Mouse (Mus musculus): ENCODE measurements around the gene Sptan1. TPM values are rescaled to one million over a fixed set of nuclear protein-coding genes. Genes with fewer than 3 reads are reported as not detected.

Sptan1 gene
- polyA plus RNA-seq (2012; fragmentation: generic; extraction: Trizol): 93.4 TPM
- long read RNA-seq, experiment 1, transcript Sptan1-214 (2 exons, 719 nt): major isoform, 6 of 28 reads
- long read RNA-seq, experiment 1, partial matches to known transcripts: 19 of 28 reads
- long read RNA-seq, experiment 1, other reads (novel, unspliced or antisense): 3 of 28 reads
- long read RNA-seq, experiment 2, partial matches to known transcripts: 55 of 88 reads
- long read RNA-seq, experiment 2, other reads (novel, unspliced or antisense): 32 of 88 reads

- H3K36me3 ChIP-seq (ENCODE audit: control insufficient read depth, insufficient read depth): peaks cover 30% of the 10 kb centered on the region
- H3ac ChIP-seq (ENCODE audit: control insufficient read depth, insufficient read length, low read depth): peak within 1 kb of the TSS; percentile 99
- no peaks in the 10 kb centered on the region for H3K27me3 ChIP-seq (ENCODE audit: control insufficient read depth, insufficient read depth, insufficient read length)
- H3K79me3 ChIP-seq (ENCODE audit: low read depth): peaks cover 45% of the 10 kb centered on the region
- peaks cover 49% of the 10 kb centered on the region for H3K79me2 ChIP-seq (ENCODE audit: control insufficient read depth, insufficient read depth)
- TF ChIP-seq CTCF (IDR thresholded peaks at IDR 0.05; ENCODE audit: control insufficient read depth, insufficient read depth, insufficient read length): no peak
- no peak for TF ChIP-seq CEBPB (IDR thresholded peaks at IDR 0.05; ENCODE audit: low read depth)
- TF ChIP-seq MYOG (IDR thresholded peaks at IDR 0.05; ENCODE audit: control insufficient read depth, extremely low read depth, insufficient read length): no peak
- TF ChIP-seq MAX (IDR thresholded peaks at IDR 0.05): peak; percentile 10
- peak within 1 kb of the TSS; percentile 97 for H3K4me3 ChIP-seq (ENCODE audit: insufficient read depth, poor library complexity, severe bottlenecking)
These were observed at the start of gene Sptan1 for GRCm38 (mm10) chr2:29965250-29965843. Sptan1 (plus strand) TSS chr2:29965560.

GRCm38 (mm10) chr2:29917621-29918020 is 47.7 kb upstream of the Sptan1 start:
- TF ChIP-seq MAX (IDR thresholded peaks at IDR 0.05) (no peak), USF1 (IDR thresholded peaks at IDR 0.05; ENCODE audit: low read depth) (no peak), MYOD1 (IDR thresholded peaks at IDR 0.05; ENCODE audit: control insufficient read depth, insufficient read length, low read depth) (no peak), CEBPB (IDR thresholded peaks at IDR 0.05; ENCODE audit: low read depth) (no peak), FOSL1 (IDR thresholded peaks at IDR 0.05; ENCODE audit: insufficient read depth, low read length, poor library complexity, severe bottlenecking) (no peak), MYOG (IDR thresholded peaks at IDR 0.05; ENCODE audit: control insufficient read depth, extremely low read depth, insufficient read length) (no peak), CTCF (IDR thresholded peaks at IDR 0.05; ENCODE audit: control insufficient read depth, insufficient read depth, insufficient read length) (no peak)
- Histone ChIP-seq H3K79me2 (ENCODE audit: control insufficient read depth, insufficient read depth) (no peaks in the 10 kb centered on the region), H3K27me3 (ENCODE audit: control insufficient read depth, insufficient read depth, insufficient read length) (no peaks in the 10 kb centered on the region), H3K4me3 (ENCODE audit: insufficient read depth, poor library complexity, severe bottlenecking) (no peak overlapping the region), H3ac (ENCODE audit: control insufficient read depth, insufficient read length, low read depth) (no peak overlapping the region), H3K36me3 (ENCODE audit: control insufficient read depth, insufficient read depth) (peaks cover 88% of the 10 kb centered on the region), H3K79me3 (ENCODE audit: low read depth) (no peaks in the 10 kb centered on the region)

GRCm38 (mm10) chr2:29922011-29922410 is 43.3 kb upstream of the Sptan1 start:
- Histone ChIP-seq H3K79me3 (ENCODE audit: low read depth) (no peaks in the 10 kb centered on the region), H3ac (ENCODE audit: control insufficient read depth, insufficient read length, low read depth) (no peak overlapping the region), H3K4me3 (ENCODE audit: insufficient read depth, poor library complexity, severe bottlenecking) (no peak overlapping the region), H3K79me2 (ENCODE audit: control insufficient read depth, insufficient read depth) (no peaks in the 10 kb centered on the region), H3K27me3 (ENCODE audit: control insufficient read depth, insufficient read depth, insufficient read length) (no peaks in the 10 kb centered on the region), H3K36me3 (ENCODE audit: control insufficient read depth, insufficient read depth) (peaks cover 85% of the 10 kb centered on the region)
- TF ChIP-seq FOSL1 (IDR thresholded peaks at IDR 0.05; ENCODE audit: insufficient read depth, low read length, poor library complexity, severe bottlenecking): no peak
- no peak for TF ChIP-seq MYOD1 (IDR thresholded peaks at IDR 0.05; ENCODE audit: control insufficient read depth, insufficient read length, low read depth)
- TF ChIP-seq CEBPB (IDR thresholded peaks at IDR 0.05; ENCODE audit: low read depth): no peak
- no peak for TF ChIP-seq MAX (IDR thresholded peaks at IDR 0.05)
- TF ChIP-seq CTCF (IDR thresholded peaks at IDR 0.05; ENCODE audit: control insufficient read depth, insufficient read depth, insufficient read length): no peak

GRCm38 (mm10) chr2:29926542-29926941 is 38.8 kb upstream of the Sptan1 start:
- Histone ChIP-seq H3K79me3 (ENCODE audit: low read depth) (no peaks in the 10 kb centered on the region), H3K36me3 (ENCODE audit: control insufficient read depth, insufficient read depth) (peaks cover 91% of the 10 kb centered on the region), H3ac (ENCODE audit: control insufficient read depth, insufficient read length, low read depth) (no peak overlapping the region), H3K4me3 (ENCODE audit: insufficient read depth, poor library complexity, severe bottlenecking) (no peak overlapping the region), H3K27me3 (ENCODE audit: control insufficient read depth, insufficient read depth, insufficient read length) (no peaks in the 10 kb centered on the region), H3K79me2 (ENCODE audit: control insufficient read depth, insufficient read depth) (no peaks in the 10 kb centered on the region)
- TF ChIP-seq USF1 (IDR thresholded peaks at IDR 0.05; ENCODE audit: low read depth): no peak
- no peak for TF ChIP-seq FOSL1 (IDR thresholded peaks at IDR 0.05; ENCODE audit: insufficient read depth, low read length, poor library complexity, severe bottlenecking)
- TF ChIP-seq MYOD1 (IDR thresholded peaks at IDR 0.05; ENCODE audit: control insufficient read depth, insufficient read length, low read depth): no peak
- TF ChIP-seq CTCF (IDR thresholded peaks at IDR 0.05; ENCODE audit: control insufficient read depth, insufficient read depth, insufficient read length): no peak
- TF ChIP-seq CEBPB (IDR thresholded peaks at IDR 0.05; ENCODE audit: low read depth): no peak
- TF ChIP-seq MAX (IDR thresholded peaks at IDR 0.05): no peak
- TF ChIP-seq MYOG (IDR thresholded peaks at IDR 0.05; ENCODE audit: control insufficient read depth, extremely low read depth, insufficient read length): no peak

- Histone ChIP-seq H3K79me3 (ENCODE audit: low read depth) (peaks cover 2% of the 10 kb centered on the region), H3K36me3 (ENCODE audit: control insufficient read depth, insufficient read depth) (peaks cover 57% of the 10 kb centered on the region), H3K4me3 (ENCODE audit: insufficient read depth, poor library complexity, severe bottlenecking) (no peak overlapping the region), H3K27me3 (ENCODE audit: control insufficient read depth, insufficient read depth, insufficient read length) (no peaks in the 10 kb centered on the region), H3ac (ENCODE audit: control insufficient read depth, insufficient read length, low read depth) (no peak overlapping the region), H3K79me2 (ENCODE audit: control insufficient read depth, insufficient read depth) (peaks cover 2% of the 10 kb centered on the region)
- TF ChIP-seq MYOD1 (IDR thresholded peaks at IDR 0.05; ENCODE audit: control insufficient read depth, insufficient read length, low read depth) (no peak), CEBPB (IDR thresholded peaks at IDR 0.05; ENCODE audit: low read depth) (no peak), USF1 (IDR thresholded peaks at IDR 0.05; ENCODE audit: low read depth) (no peak), FOSL1 (IDR thresholded peaks at IDR 0.05; ENCODE audit: insufficient read depth, low read length, poor library complexity, severe bottlenecking) (no peak), MAX (IDR thresholded peaks at IDR 0.05) (no peak), CTCF (IDR thresholded peaks at IDR 0.05; ENCODE audit: control insufficient read depth, insufficient read depth, insufficient read length) (no peak), MYOG (IDR thresholded peaks at IDR 0.05; ENCODE audit: control insufficient read depth, extremely low read depth, insufficient read length) (no peak)
These were observed 34.9 kb upstream of the Sptan1 start for GRCm38 (mm10) chr2:29930506-29930905.
